11 mouse cellular contexts compared by ENCODE assay signal in genomic region chr9:36921718-36922415, GRCm38 (mm10).
DNase-seq lines count a peak whose midpoint lies in the region; ATAC-seq and TF ChIP-seq lines count a peak whose summit lies in the region.
"Had no signal": no experiment of that assay in that cellular context is flagged by ENCODE, and none has a peak within 500 bp of the region (broad histone marks: within the 10 kb centered on the region; RNA-seq: fewer than 3 reads in every experiment).

No protein-coding gene starts in this region.

- no peak for TF ChIP-seq CTCF in midbrain, postnatal 0 days (IDR thresholded peaks at IDR 0.05)

- peak; percentile 74; the same call in 1 of the 2 replicates for ATAC-seq in embryonic facial prominence, embryonic 15.5 days (ENCODE audit: insufficient number of reproducible peaks, low FRiP score, low TSS enrichment, low read depth)
- peak; percentile 75 for ATAC-seq in hindbrain, embryonic 16.5 days
- ATAC-seq in midbrain, postnatal 0 days (ENCODE audit: low FRiP score): no peak
- no peak for ATAC-seq in inflammation-experienced regulatory T-cells, adult 6 months
- ATAC-seq: intestine, embryonic 16.5 days had no signal

- WGBS in embryonic facial prominence, embryonic 15.5 days: 68% methylated on average over 13 of the region's 13 CpGs
- 32% methylated on average over 13 of the region's 13 CpGs for WGBS in hindbrain, embryonic 16.5 days
- 28% methylated on average over 13 of the region's 13 CpGs for WGBS in midbrain, postnatal 0 days

- H3K4me3 ChIP-seq in embryonic facial prominence, embryonic 15.5 days (replicated peaks): no peak overlapping the region
- H3K4me3 ChIP-seq in hindbrain, embryonic 16.5 days (ENCODE audit: low read length): no peak overlapping the region
- H3K4me3 ChIP-seq in midbrain, postnatal 0 days (ENCODE audit: low read depth, low read length): no peak overlapping the region
- H3K4me3 ChIP-seq: limb, embryonic 15.5 days had no signal

- peak; percentile 67 for DNase-seq in layer of hippocampus, adult 11-12 months (ENCODE audit: low spot score)
- DNase-seq in layer of hippocampus, postnatal 10 days (ENCODE audit: low spot score in 2 of 2): no peak
- DNase-seq in midbrain, postnatal 0 days (ENCODE audit: low spot score): peak; percentile 57
- no peak for DNase-seq in testis, postnatal 10 days (ENCODE audit: low spot score)
- no peak for DNase-seq in MN1 (ENCODE audit: low spot score)

- no peaks in the 10 kb centered on the region for H3K27me3 ChIP-seq in embryonic facial prominence, embryonic 15.5 days
- no peaks in the 10 kb centered on the region for H3K27me3 ChIP-seq in hindbrain, embryonic 16.5 days (replicated peaks; ENCODE audit: control insufficient read depth, insufficient read depth, low read length)
- H3K27me3 ChIP-seq in midbrain, postnatal 0 days (ENCODE audit: insufficient read depth, low read length): no peaks in the 10 kb centered on the region

- H3K9ac ChIP-seq in embryonic facial prominence, embryonic 15.5 days: no peak overlapping the region
- H3K9ac ChIP-seq in hindbrain, embryonic 16.5 days (ENCODE audit: low read depth, low read length): no peak overlapping the region
- no peak overlapping the region for H3K9ac ChIP-seq in midbrain, postnatal 0 days (replicated peaks; ENCODE audit: low read length, poor library complexity, severe bottlenecking)
- H3K9ac ChIP-seq: limb, embryonic 15.5 days had no signal

- H3K4me2 ChIP-seq in embryonic facial prominence, embryonic 15.5 days (replicated peaks): no peak overlapping the region
- H3K4me2 ChIP-seq in hindbrain, embryonic 16.5 days (ENCODE audit: low read length): no peak overlapping the region
- H3K4me2 ChIP-seq in midbrain, postnatal 0 days (ENCODE audit: low read depth, low read length, poor library complexity, severe bottlenecking): no peak overlapping the region
- H3K4me2 ChIP-seq: limb, embryonic 15.5 days had no signal

- H3K27ac ChIP-seq in embryonic facial prominence, embryonic 15.5 days (replicated peaks): no peak overlapping the region
- peak overlapping the region; percentile 10; the same call in 1 of the 2 replicates for H3K27ac ChIP-seq in hindbrain, embryonic 16.5 days (ENCODE audit: low read depth, low read length)
- H3K27ac ChIP-seq in midbrain, postnatal 0 days (ENCODE audit: low read depth, low read length): peak overlapping the region; percentile 47
- H3K27ac ChIP-seq: limb, embryonic 15.5 days had no signal

- H3K36me3 ChIP-seq in embryonic facial prominence, embryonic 15.5 days: no peaks in the 10 kb centered on the region
- no peaks in the 10 kb centered on the region for H3K36me3 ChIP-seq in hindbrain, embryonic 16.5 days (ENCODE audit: control insufficient read depth, insufficient read depth, low read length)
- no peaks in the 10 kb centered on the region for H3K36me3 ChIP-seq in midbrain, postnatal 0 days (ENCODE audit: insufficient read depth, low read length)
- H3K36me3 ChIP-seq: G1E; limb, embryonic 15.5 days had no signal

- no peaks in the 10 kb centered on the region for H3K9me3 ChIP-seq in embryonic facial prominence, embryonic 15.5 days (replicated peaks)
- no peaks in the 10 kb centered on the region for H3K9me3 ChIP-seq in hindbrain, embryonic 16.5 days (ENCODE audit: control insufficient read depth, low read length)
- H3K9me3 ChIP-seq in midbrain, postnatal 0 days (ENCODE audit: low read length): no peaks in the 10 kb centered on the region
- H3K9me3 ChIP-seq: G1E; limb, embryonic 15.5 days had no signal

- peaks cover 19% of the 10 kb centered on the region for H3K4me1 ChIP-seq in embryonic facial prominence, embryonic 15.5 days
- H3K4me1 ChIP-seq in hindbrain, embryonic 16.5 days (ENCODE audit: control insufficient read depth, insufficient read depth, low read depth, low read length): peaks cover 9% of the 10 kb centered on the region
- H3K4me1 ChIP-seq in midbrain, postnatal 0 days (ENCODE audit: insufficient read depth, low read length): peaks cover 14% of the 10 kb centered on the region

Comparison
In these comparisons a context has a peak if more than half of its experiments do, and no peak if none do; other contexts are left out.
1. DNase-seq: peak in layer of hippocampus, adult 11-12 months (single experiment) and midbrain, postnatal 0 days (single experiment); none in layer of hippocampus, postnatal 10 days (0 of 2), testis, postnatal 10 days (single experiment) and MN1 (single experiment).
2. ATAC-seq: peak in embryonic facial prominence, embryonic 15.5 days (single experiment) and hindbrain, embryonic 16.5 days (single experiment); none in midbrain, postnatal 0 days (single experiment) and inflammation-experienced regulatory T-cells, adult 6 months (single experiment).